Mouse (Mus musculus): ENCODE data around the gene Shroom3. TPM values are rescaled to one million over a fixed set of nuclear protein-coding genes. Genes with fewer than 3 reads are reported as not detected.

Shroom3 gene
- polyA plus RNA-seq, 1 experiment from 2014 or later: 19.7 TPM

DNA sequence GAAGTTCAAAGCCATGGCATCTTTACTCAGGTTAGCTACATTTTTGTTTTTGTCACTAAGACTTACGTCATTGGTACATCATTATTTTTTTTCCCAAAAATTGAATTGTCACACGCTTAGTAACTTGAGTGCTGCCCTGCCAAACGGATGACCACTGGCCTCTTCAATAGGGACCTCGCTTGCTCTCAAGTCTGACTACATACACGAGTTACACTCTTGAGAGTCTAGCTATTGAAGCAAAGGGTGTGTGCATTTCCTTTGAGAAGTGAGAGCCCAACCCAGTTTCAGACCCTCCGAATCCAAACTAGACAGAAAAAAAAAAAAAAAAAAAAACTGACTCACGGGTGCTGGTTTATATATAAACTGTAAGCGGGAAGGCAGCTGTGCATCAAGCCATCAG, 286.2 kb downstream of the Shroom3 start:
- no peak overlapping the region for H3K4me2 ChIP-seq
- H3K4me3 ChIP-seq: no peak overlapping the region
- no peak overlapping the region for H3K27ac ChIP-seq (ENCODE audit: poor library complexity, severe bottlenecking)
- ATAC-seq (ENCODE audit: insufficient number of reproducible peaks, low FRiP score): no peak
- H3K36me3 ChIP-seq: peaks cover 31% of the 10 kb centered on the region
- no peaks in the 10 kb centered on the region for H3K27me3 ChIP-seq (replicated peaks)
- H3K9me3 ChIP-seq (replicated peaks): no peaks in the 10 kb centered on the region
- 71% methylated on average over 8 of the region's 8 CpGs for WGBS
- H3K4me1 ChIP-seq (replicated peaks): peaks cover 5% of the 10 kb centered on the region; the same call in 1 of the 2 replicates
- H3K9ac ChIP-seq: no peak overlapping the region

DNA sequence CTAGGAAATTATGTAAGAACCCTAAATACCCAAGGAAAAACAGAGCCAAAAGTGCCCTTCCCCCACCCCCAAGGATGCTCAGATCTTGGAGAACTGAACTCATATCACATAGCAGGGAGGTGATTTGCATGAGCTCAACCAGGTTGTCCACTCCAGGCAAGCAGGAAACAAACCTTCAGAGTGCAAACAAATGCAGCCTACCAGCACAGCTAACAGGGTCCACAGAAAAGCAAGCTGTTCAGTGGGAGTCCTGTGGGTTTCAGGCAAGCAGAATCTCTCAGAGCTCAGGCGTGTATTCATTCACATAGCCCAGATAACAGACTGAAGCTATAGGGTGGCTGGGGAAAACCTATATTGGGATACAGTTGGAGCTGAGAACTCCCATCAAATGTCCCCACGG, 286.7 kb downstream of the Shroom3 start:
- Histone ChIP-seq H3K4me2 (no peak overlapping the region), H3K27me3 (replicated peaks) (no peaks in the 10 kb centered on the region), H3K4me1 (replicated peaks) (peaks cover 5% of the 10 kb centered on the region; the same call in 1 of the 2 replicates), H3K9ac (no peak overlapping the region), H3K9me3 (replicated peaks) (no peaks in the 10 kb centered on the region), H3K27ac (ENCODE audit: poor library complexity, severe bottlenecking) (no peak overlapping the region), H3K4me3 (no peak overlapping the region), H3K36me3 (peaks cover 26% of the 10 kb centered on the region)
- no peak for ATAC-seq (ENCODE audit: insufficient number of reproducible peaks, low FRiP score)
- 54% methylated on average over 2 of the region's 2 CpGs for WGBS

GRCm38 (mm10) chr5:92970480-92970879, 287.2 kb downstream of the Shroom3 start:
- WGBS: 34% methylated on average over 7 of the region's 7 CpGs
- no peaks in the 10 kb centered on the region for H3K27me3 ChIP-seq (replicated peaks)
- ATAC-seq (ENCODE audit: insufficient number of reproducible peaks, low FRiP score): no peak

DNA sequence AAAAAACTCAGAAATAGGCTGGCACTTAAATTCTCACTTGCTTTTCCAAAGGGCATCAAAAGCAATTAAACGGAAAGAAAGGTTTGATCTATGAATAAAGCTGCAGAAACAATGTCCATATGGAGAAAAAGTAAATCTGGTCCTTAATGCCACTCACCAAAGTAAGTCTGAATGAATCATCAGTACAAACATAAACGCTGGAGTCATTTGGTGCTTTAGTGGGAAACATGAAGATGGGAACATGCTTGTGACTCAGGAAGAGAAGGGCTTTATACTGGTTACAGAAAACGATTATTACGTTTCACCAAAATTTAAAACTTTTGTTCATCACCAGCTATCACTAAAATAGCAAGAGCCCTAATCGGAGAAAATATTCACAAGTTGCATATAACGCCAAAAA, 297.2 kb downstream of the Shroom3 start:
- no peak overlapping the region for H3K27ac ChIP-seq (ENCODE audit: poor library complexity, severe bottlenecking)
- peaks cover 3% of the 10 kb centered on the region; the same call in 1 of the 2 replicates for H3K4me1 ChIP-seq (replicated peaks)
- WGBS: 77% methylated on average over 6 of the region's 6 CpGs
- no peaks in the 10 kb centered on the region for H3K27me3 ChIP-seq (replicated peaks)
- H3K9ac ChIP-seq: no peak overlapping the region
- no peaks in the 10 kb centered on the region for H3K36me3 ChIP-seq
- H3K4me3 ChIP-seq: no peak overlapping the region
- no peak for ATAC-seq (ENCODE audit: insufficient number of reproducible peaks, low FRiP score)
- H3K9me3 ChIP-seq (replicated peaks): 0 out of 2 replicates have a peak, but pooled peaks cover 2% of the 10 kb centered on the region
- no peak overlapping the region for H3K4me2 ChIP-seq

More at GRCm38 (mm10) chr5:92970480-92970879, 287.2 kb downstream of the Shroom3 start:
- Histone ChIP-seq H3K4me3 (no peak overlapping the region), H3K9me3 (replicated peaks) (no peaks in the 10 kb centered on the region), H3K27ac (ENCODE audit: poor library complexity, severe bottlenecking) (no peak overlapping the region), H3K9ac (no peak overlapping the region), H3K36me3 (peaks cover 20% of the 10 kb centered on the region), H3K4me1 (replicated peaks) (peaks cover 5% of the 10 kb centered on the region; the same call in 1 of the 2 replicates), H3K4me2 (no peak overlapping the region)

DNA sequence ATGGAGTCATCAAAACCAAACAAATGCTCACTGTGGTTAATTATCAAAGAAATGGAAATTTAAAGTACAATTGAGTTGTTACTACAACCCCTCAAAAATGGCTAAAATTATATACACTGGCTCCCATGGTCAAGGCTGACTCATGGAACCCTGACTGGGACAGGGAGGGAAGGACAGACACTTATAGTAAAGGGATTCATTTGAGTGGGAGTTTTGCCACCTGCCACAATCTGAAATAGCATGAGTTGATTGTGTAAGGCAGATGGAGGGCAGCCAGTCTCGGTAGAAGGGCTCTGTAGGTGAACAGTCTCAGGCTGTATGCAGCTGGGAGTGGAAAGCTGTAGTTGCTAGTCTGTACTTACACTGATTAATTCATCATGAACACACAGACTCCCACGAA, 297.6 kb downstream of the Shroom3 start:
- peaks cover 3% of the 10 kb centered on the region; the same call in 1 of the 2 replicates for H3K4me1 ChIP-seq (replicated peaks)
- H3K4me2 ChIP-seq: no peak overlapping the region
- H3K9ac ChIP-seq: no peak overlapping the region
- H3K27ac ChIP-seq (ENCODE audit: poor library complexity, severe bottlenecking): no peak overlapping the region
- no peak overlapping the region for H3K4me3 ChIP-seq
- no peaks in the 10 kb centered on the region for H3K36me3 ChIP-seq
- H3K27me3 ChIP-seq (replicated peaks): no peaks in the 10 kb centered on the region
- WGBS: 58% methylated on average over 2 of the region's 2 CpGs
- 0 out of 2 replicates have a peak, but pooled peaks cover 2% of the 10 kb centered on the region for H3K9me3 ChIP-seq (replicated peaks)
- no peak for ATAC-seq (ENCODE audit: insufficient number of reproducible peaks, low FRiP score)

DNA sequence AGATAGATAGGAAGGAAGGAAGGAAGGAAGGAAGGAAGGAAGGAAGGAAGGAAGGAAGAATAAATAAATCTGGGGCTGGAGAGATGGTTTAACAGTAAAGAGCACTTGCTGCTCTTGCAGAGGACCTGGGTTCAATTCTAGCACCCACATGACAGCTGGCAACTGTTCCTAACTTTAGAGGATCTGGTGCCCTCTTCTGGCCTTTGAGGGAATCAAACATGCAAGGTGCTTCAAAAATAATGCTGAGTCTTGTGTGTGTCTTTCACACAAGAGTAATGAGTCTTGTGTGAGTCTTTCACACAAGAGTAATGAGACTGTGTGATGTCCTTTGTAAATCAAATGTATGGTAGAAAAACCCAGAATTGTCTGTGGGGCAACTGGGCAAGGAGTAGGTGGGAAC, 299.4 kb downstream of the Shroom3 start:
- Histone ChIP-seq H3K4me1 (replicated peaks) (peaks cover 9% of the 10 kb centered on the region; the same call in 1 of the 2 replicates), H3K4me2 (no peak overlapping the region), H3K4me3 (no peak overlapping the region), H3K36me3 (no peaks in the 10 kb centered on the region), H3K9me3 (replicated peaks) (0 out of 2 replicates have a peak, but pooled peaks cover 2% of the 10 kb centered on the region), H3K27ac (ENCODE audit: poor library complexity, severe bottlenecking) (no peak overlapping the region), H3K9ac (no peak overlapping the region), H3K27me3 (replicated peaks) (no peaks in the 10 kb centered on the region)
- ATAC-seq (ENCODE audit: insufficient number of reproducible peaks, low FRiP score): no peak

DNA sequence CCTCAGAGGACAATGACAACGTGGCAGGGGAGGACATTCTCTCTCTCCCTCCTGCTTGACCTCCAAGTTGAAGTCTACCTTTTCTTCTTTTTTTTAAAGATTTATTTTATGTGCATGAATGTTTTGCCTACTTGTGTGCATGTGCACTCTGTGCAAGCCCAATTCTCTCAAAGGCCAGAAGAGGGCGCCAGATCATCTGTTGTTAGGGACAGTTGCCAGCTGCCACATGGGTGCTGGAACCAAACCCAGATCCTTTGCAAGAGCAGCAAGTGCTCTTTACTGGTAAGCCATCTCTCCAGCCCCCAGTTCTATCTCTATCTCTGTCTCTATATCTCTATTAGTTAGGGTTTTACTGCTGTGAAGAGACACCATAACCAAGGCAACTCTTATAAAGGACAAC, 300.7 kb downstream of the Shroom3 start:
- Histone ChIP-seq H3K36me3 (no peaks in the 10 kb centered on the region), H3K27ac (ENCODE audit: poor library complexity, severe bottlenecking) (no peak overlapping the region), H3K4me2 (no peak overlapping the region), H3K9me3 (replicated peaks) (0 out of 2 replicates have a peak, but pooled peaks cover 2% of the 10 kb centered on the region), H3K9ac (no peak overlapping the region), H3K4me3 (no peak overlapping the region), H3K4me1 (replicated peaks) (peaks cover 13% of the 10 kb centered on the region), H3K27me3 (replicated peaks) (no peaks in the 10 kb centered on the region)
- WGBS: 30% methylated on average over 2 of the region's 2 CpGs
- no peak for ATAC-seq (ENCODE audit: insufficient number of reproducible peaks, low FRiP score)

GRCm38 (mm10) chr5:92984692-92985091, 301.5 kb downstream of the Shroom3 start:
- H3K4me1 ChIP-seq (replicated peaks): peaks cover 13% of the 10 kb centered on the region
- no peak for ATAC-seq (ENCODE audit: insufficient number of reproducible peaks, low FRiP score)
- H3K27ac ChIP-seq (ENCODE audit: poor library complexity, severe bottlenecking): no peak overlapping the region
- no peak overlapping the region for H3K9ac ChIP-seq
- WGBS: 14% methylated on average over 1 of the region's 1 CpGs
- no peak overlapping the region for H3K4me3 ChIP-seq
- H3K9me3 ChIP-seq (replicated peaks): 0 out of 2 replicates have a peak, but pooled peaks cover 2% of the 10 kb centered on the region
- H3K4me2 ChIP-seq: no peak overlapping the region
- H3K27me3 ChIP-seq (replicated peaks): no peaks in the 10 kb centered on the region
- H3K36me3 ChIP-seq: no peaks in the 10 kb centered on the region

GRCm38 (mm10) chr5:92985391-92985790, 302.2 kb downstream of the Shroom3 start:
- Histone ChIP-seq H3K4me2 (no peak overlapping the region), H3K27ac (ENCODE audit: poor library complexity, severe bottlenecking) (no peak overlapping the region), H3K36me3 (no peaks in the 10 kb centered on the region), H3K27me3 (replicated peaks) (no peaks in the 10 kb centered on the region), H3K9me3 (replicated peaks) (0 out of 2 replicates have a peak, but pooled peaks cover 2% of the 10 kb centered on the region), H3K4me3 (no peak overlapping the region), H3K4me1 (replicated peaks) (peaks cover 13% of the 10 kb centered on the region), H3K9ac (no peak overlapping the region)
- ATAC-seq (ENCODE audit: insufficient number of reproducible peaks, low FRiP score): no peak
- 80% methylated on average over 2 of the region's 2 CpGs for WGBS

GRCm38 (mm10) chr5:92986651-92987610, 303.7 kb downstream of the Shroom3 start:
- no peaks in the 10 kb centered on the region for H3K36me3 ChIP-seq
- H3K27me3 ChIP-seq (replicated peaks): no peaks in the 10 kb centered on the region
- no peak overlapping the region for H3K27ac ChIP-seq (ENCODE audit: poor library complexity, severe bottlenecking)
- 0 out of 2 replicates have a peak, but pooled peaks cover 2% of the 10 kb centered on the region for H3K9me3 ChIP-seq (replicated peaks)
- peaks cover 17% of the 10 kb centered on the region for H3K4me1 ChIP-seq (replicated peaks)
- WGBS: 79% methylated on average over 22 of the region's 22 CpGs
- no peak for ATAC-seq (ENCODE audit: insufficient number of reproducible peaks, low FRiP score)
- no peak overlapping the region for H3K9ac ChIP-seq
- no peak overlapping the region for H3K4me3 ChIP-seq
- no peak overlapping the region for H3K4me2 ChIP-seq

GRCm38 (mm10) chr5:92987891-92988768, 304.9 kb downstream of the Shroom3 start:
- Histone ChIP-seq H3K4me1 (replicated peaks) (peaks cover 19% of the 10 kb centered on the region), H3K4me3 (no peak overlapping the region), H3K36me3 (no peaks in the 10 kb centered on the region), H3K27ac (ENCODE audit: poor library complexity, severe bottlenecking) (no peak overlapping the region), H3K9me3 (replicated peaks) (0 out of 2 replicates have a peak, but pooled peaks cover 2% of the 10 kb centered on the region), H3K27me3 (replicated peaks) (no peaks in the 10 kb centered on the region), H3K4me2 (no peak overlapping the region), H3K9ac (no peak overlapping the region)
- no peak for ATAC-seq (ENCODE audit: insufficient number of reproducible peaks, low FRiP score)
- 67% methylated on average over 16 of the region's 16 CpGs for WGBS
